In genomic region chr5:121225854-121226253, GRCm38 (mm10) we compare ENCODE assay signal across 1 mouse cellular context.
TF ChIP-seq lines count a peak whose summit lies in the region.

No protein-coding gene starts in this region.

TF ChIP-seq in CH12.LX, 34 proteins besides CTCF, POLR2A, EP300 and RAD21:
- TF ChIP-seq JUN (IDR thresholded peaks at IDR 0.05; ENCODE audit: insufficient read depth, low read depth, low read length) (no peak), POLR2AphosphoS2 (IDR thresholded peaks at IDR 0.05; ENCODE audit: low read depth, low read length) (no peak), BHLHE40 (IDR thresholded peaks at IDR 0.05; ENCODE audit: low read depth, low read length) (peak; percentile 52), IRF4 (IDR thresholded peaks at IDR 0.05; ENCODE audit: low read depth, low read length) (0 out of 2 replicates have a peak, but pooled peaks have one; percentile 24), ETS1 (conservative IDR thresholded peaks at IDR 0.05; ENCODE audit: low read depth, low read length) (peak; percentile 57; the same call in 1 of the 2 replicates)
